Mouse (Mus musculus) c-Kit-positive CD71-negative TER-119-negative erythroid progenitor cells, embryonic 14.5 days (primary cell): ENCODE results near the gene Tex36.

ENCODE experiments used
- DNase-seq: peaks from one replicate; pipeline ENCODE4 v3.0.0-alpha.2; 2013; ENCODE audit warnings: low read depth

The Tex36 gene

GRCm38 (mm10) chr7:133602058-133602457, at the start of gene Tex36:
Gene Tex36 (minus strand): TSS chr7:133602158.
- no peak for DNase-seq

DNA sequence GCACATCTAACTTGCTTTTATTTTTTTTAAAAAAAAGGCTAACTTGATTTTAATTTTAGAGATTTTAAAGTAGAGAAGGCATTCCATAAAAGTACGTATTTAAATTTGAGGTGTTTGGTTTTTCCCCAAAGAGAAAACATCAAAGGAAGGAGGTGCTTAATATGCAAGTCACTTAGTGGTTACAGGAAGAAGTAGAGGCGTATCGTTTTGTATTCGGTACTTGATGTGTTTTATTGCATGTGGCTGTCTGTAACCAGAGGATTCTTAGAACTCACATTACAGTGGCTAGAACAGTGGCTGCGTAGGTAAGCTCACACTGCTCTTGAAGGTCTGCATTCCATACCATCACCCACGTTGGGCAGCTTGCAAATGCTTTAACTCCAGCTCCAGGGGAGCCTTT, 43.8 kb upstream of the Tex36 start:
- no peak for DNase-seq

- no peak for DNase-seq
Measured at GRCm38 (mm10) chr7:133638821-133639220, 36.9 kb upstream of the Tex36 start.

GRCm38 (mm10) chr7:133638306-133638705, 36.3 kb upstream of the Tex36 start:
- no peak for DNase-seq

DNA sequence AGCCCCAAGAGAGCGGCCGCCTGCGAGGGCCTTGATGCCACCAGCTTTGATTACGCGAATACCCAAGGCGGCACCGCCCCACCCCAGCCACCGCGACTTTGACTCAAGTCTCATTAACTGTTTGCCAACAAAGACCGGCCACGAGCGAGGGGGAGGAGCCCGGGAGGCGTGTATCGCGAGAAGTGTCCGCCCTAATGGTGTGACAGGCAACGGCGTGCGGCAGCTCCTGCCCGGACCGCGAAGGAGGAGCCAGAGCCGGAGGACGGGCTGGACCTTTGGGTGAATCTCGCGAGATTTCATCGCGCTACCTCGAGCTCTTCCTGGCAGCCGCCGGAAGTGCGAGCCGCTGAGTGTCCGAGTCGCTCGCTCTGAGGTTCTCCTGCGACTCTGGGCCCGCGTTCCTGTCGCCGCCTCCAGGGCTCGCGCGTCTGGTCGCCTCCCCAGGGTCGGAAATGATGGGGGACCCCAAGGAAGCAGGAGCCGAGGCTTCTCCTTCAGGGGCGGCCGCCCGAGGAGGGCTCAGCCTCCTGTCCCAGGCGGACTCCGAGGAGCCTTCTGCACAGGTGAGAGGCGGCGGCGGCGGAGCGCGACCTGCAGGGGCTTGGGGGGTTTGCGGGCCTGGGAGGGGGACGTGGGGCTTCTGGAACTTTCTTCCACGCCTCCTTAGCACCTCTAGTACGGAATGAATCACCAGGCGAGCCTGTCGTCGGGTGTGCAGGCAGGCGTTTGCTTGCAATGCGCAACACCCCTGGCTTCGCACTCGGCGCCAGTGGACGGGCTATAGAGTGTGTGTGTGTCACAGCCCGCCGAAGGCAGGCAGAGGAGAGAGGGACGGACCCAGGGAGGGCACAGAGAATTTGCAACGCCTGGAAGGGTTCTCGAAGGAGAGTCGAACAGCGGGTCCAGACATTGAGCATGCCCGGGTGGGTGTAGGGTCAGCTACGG, 35.7 kb upstream of the Tex36 start, which contains the start of gene Edrf1:
Edrf1 (plus strand) TSS at position 183 of the 945 bp plus-strand sequence.
- peak; percentile 98 for DNase-seq

- DNase-seq = peak; percentile 81
Measured at GRCm38 (mm10) chr7:133636738-133637352, 34.9 kb upstream of the Tex36 start.

DNA sequence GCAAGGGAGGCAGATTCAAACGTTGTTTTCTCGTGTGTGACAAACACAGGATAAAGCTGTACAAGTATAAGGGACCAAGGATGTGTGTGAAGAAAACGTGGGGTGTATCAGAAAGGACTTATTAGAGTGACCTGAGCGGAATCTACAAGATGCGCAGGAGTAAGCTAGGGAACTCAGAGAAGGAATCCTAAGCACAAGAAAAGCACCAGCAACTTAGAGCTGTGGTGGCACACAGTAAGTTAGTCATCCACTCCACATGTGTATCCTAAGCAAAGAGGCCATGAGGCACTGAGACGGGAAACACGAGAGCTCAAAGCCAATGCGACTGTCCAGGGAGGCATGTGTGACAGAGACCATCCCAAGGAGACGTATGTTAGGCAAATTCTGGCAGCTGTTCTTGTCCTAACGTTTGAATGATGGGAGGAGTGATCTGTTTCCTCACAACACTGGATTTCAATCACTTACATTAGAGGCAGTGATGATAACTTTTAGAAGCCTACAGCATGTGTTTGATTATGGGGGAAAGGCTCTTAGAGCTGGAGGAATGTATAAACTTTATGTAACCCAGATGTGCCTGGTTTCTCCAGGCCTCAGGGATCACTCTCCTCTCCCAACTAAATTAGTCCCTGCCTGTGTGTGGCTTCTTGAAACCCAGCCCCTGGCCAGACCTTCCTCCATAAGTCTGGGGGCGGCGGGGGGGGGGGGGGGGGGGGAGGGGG, 33.1 kb upstream of the Tex36 start:
- DNase-seq = no peak

- DNase-seq = peak; percentile 64
Measured at GRCm38 (mm10) chr7:133632476-133632875, 30.5 kb upstream of the Tex36 start.

- no peak for DNase-seq
Measured at GRCm38 (mm10) chr7:133630821-133631220, 28.9 kb upstream of the Tex36 start.

- no peak for DNase-seq
Measured at GRCm38 (mm10) chr7:133627184-133627936, 25.4 kb upstream of the Tex36 start.

DNA sequence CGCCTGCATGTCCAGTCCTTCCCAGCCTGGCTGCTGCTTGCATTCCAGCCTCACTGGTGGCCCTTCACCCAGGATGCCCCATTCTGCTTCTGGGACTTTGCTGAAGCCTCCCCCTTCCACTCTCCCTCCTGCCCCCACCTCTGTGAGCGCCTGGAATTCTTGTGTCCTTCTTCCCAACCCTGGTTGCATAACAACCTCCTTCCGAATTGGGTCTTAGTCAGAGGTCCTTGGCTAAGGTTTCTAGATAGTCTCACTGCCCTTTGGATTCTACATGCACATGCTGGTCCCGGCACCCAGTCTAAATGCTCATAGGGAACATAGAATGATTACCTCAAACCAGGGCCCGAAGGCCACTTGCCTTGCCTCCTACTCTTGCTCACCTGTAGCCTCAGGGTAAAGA, 21.3 kb upstream of the Tex36 start:
- no peak for DNase-seq

- DNase-seq = no peak
Measured at GRCm38 (mm10) chr7:133620721-133621120, 18.8 kb upstream of the Tex36 start.

- no peak for DNase-seq
Measured at GRCm38 (mm10) chr7:133612981-133613380, 11.0 kb upstream of the Tex36 start.

GRCm38 (mm10) chr7:133609585-133609984, 7.6 kb upstream of the Tex36 start:
- DNase-seq = no peak

DNA sequence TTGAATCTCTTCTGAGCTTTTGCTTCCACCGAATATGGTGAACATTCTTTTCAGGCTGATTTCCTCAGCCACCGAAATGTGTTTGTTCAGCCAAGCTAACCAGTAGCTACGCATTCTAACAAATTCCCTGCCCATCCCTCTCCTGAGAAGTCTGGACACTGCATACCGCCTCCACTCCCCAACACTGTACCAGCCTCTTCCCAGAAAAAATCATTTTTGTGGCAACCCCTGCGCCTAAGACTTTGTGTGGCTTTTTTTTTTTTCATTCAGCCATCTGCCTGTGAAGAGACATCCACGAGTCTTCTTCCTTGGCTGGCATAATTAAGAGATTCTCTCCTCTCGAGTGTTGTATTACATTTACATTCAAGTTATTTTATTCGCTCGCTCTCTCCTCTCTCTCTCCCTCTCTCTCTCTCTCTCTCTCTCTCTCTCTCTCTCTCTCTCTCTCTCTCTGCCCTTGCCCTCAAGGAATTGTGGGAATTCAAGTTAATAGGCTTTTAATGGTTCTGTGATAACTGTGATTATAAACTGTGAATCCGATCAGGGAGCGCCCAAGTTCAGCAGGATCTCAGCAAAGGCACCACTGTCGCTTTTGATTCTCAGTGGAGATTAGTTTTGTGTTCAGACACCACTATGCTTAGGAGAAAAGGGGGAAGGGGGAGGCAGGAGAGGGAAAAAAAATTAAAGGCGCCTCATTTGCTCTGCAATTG, 6.8 kb upstream of the Tex36 start:
- DNase-seq = no peak

DNA sequence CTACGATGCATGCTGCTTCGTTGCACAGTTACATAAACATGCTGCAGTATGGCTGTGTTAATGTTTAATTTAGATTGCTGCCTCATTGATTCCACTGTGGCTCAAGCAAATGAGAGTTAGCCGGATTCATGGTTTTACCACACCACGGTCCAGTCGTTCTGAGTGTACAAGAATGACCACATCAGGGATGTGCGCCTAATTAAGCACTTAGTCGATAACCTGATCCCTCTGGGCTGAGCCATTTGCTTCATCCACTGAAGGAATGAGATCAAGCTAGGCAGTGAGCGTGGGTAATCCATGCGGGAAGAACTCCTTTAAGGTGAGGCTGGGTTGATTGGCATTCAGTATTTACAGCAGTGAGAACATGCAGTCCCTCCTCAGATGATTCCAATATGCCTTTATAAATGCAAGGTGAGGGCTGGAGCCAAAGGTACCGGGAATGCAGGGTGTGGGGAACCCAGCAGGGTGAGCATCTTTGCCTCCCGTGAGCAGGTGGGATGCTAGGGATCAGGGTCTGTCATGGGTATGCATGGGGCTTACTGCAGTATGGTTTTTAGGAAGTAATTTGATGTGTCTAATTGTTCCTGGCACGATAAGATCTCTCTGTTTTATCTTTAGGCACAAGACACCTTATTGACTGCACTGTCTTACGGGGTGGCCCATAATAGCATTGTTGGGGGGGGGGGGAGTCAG, 6.1 kb upstream of the Tex36 start:
- no peak for DNase-seq

GRCm38 (mm10) chr7:133607331-133607730, 5.4 kb upstream of the Tex36 start:
- DNase-seq = no peak

- no peak for DNase-seq
Measured at GRCm38 (mm10) chr7:133604427-133605081, 2.6 kb upstream of the Tex36 start.

- DNase-seq = no peak
Measured at GRCm38 (mm10) chr7:133603156-133603555, 1.2 kb upstream of the Tex36 start.

GRCm38 (mm10) chr7:133600558-133600957, 1.4 kb downstream of the Tex36 start:
- no peak for DNase-seq
